Mouse (Mus musculus) intestine, postnatal 0 days (tissue): ENCODE results near the gene Rhoq. TPM values are rescaled to one million over a fixed set of nuclear protein-coding genes. Genes with fewer than 3 reads are reported as not detected.

ENCODE experiments used
- ATAC-seq: fragments of 200-750 bp; cut with Nextera tagmentation; 2 replicates; pipeline ENCODE4 v1.8.0; 2017; ENCODE audit warnings: mild to moderate bottlenecking, moderate TSS enrichment, moderate library complexity
- H3K27ac ChIP-seq: fragments of 300-500 bp; sonication (generic); 2 replicates; pipeline ENCODE4 v1.5.1; 2014; ENCODE audit warnings: mild to moderate bottlenecking, low read depth, low read length, moderate library complexity
- H3K27me3 ChIP-seq: fragments of 300-500 bp; sonication (generic); replicated peaks from 2 replicates; pipeline ENCODE4 v1.6.1; 2014; ENCODE audit warnings: low read length, mixed read lengths; ENCODE audit not compliant: control insufficient read depth, insufficient read depth
- H3K36me3 ChIP-seq: fragments of 300-500 bp; sonication (generic); 2 replicates; pipeline ENCODE4 v1.6.1; 2014; ENCODE audit warnings: mild to moderate bottlenecking, moderate library complexity; ENCODE audit not compliant: control insufficient read depth, insufficient read depth
- H3K4me1 ChIP-seq: fragments of 300-500 bp; sonication (generic); replicated peaks from 2 replicates; pipeline ENCODE4 v1.6.1; 2014; ENCODE audit warnings: antibody characterized with exemption, low read length, mixed read lengths; ENCODE audit not compliant: control insufficient read depth, insufficient read depth
- H3K4me2 ChIP-seq: fragments of 300-500 bp; sonication (generic); replicated peaks from 2 replicates; pipeline ENCODE4 v1.6.1; 2014; ENCODE audit warnings: low read depth, mild to moderate bottlenecking, moderate library complexity
- H3K4me3 ChIP-seq: fragments of 300-500 bp; sonication (generic); 2 replicates; pipeline ENCODE4 v1.5.1; 2014; ENCODE audit warnings: low read depth, low read length
- H3K9ac ChIP-seq: fragments of 300-500 bp; sonication (generic); 2 replicates; pipeline ENCODE4 v1.6.1; 2014; ENCODE audit warnings: mild to moderate bottlenecking, low read depth, low read length
- H3K9me3 ChIP-seq: fragments of 300-500 bp; sonication (generic); 2 replicates; pipeline ENCODE4 v1.6.1; 2016; ENCODE audit warnings: mixed run types; ENCODE audit not compliant: control insufficient read depth
- CTCF ChIP-seq: sonication (generic); IDR thresholded peaks from 2 replicates; pipeline ENCODE4 v1.5.1; 2016; ENCODE audit warnings: low read depth, mild to moderate bottlenecking, control low read depth, antibody characterized with exemption, moderate library complexity
- WGBS: fragments of 180-500 bp; shearing (Covaris S2); extraction: QIAGEN DNeasy Blood & Tissue Kit; methylation state at CpG from one replicate; pipeline ENCODE4 v1.1.7; 2014; 5-methylcytosine and 5-hydroxymethylcytosine counted together
- polyA plus RNA-seq: library from polyadenylated mRNA; unstranded; fragments of >200 nt; fragmentation: Nextera tagmentation; extraction: Ambion mirVana; gene quantifications from 2 replicates; pipeline ENCODE4 v1.2.1, GENCODE M21; 2015

Rhoq gene
- polyA plus RNA-seq, 1 experiment from 2014 or later: 7.3 TPM

DNA sequence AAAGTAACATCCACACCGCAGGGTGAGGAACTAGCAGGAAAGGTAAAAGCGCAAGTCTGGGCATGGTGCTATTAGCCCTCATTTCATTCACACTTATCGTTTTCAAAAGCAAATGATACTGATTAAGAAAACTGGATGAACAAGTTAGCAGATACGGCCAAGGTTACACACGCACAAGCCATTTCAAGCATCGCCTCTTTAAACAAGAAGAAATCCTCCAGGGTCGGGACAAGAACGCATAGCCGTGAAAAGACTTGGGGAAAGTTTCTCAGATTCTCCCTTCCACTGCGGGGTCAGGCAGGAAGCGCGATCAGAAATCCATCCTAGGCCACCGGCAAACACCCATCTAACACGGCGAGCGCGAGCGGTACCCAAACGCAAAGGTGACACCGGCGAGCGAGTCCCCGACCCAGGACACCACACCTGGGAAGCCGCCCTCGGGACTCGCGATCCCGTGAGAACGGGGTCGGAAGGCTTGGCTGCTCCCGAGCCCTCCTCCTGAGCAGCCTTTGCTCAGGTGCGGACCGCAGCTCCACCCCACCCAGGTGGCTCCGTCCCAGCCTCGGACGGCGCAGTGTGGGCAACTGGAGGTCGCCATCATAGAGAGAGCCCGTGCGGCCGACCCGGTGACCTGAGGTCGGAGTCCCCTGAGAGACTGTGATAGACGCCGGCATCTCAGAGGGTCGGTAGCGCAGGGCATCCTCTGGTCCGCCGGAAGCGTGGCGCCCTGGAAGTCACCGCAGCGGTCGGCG is 61.8 kb downstream of the Rhoq start:
- H3K36me3 ChIP-seq: peaks cover 3% of the 10 kb centered on the region; the same call in 1 of the 2 replicates
- peak; percentile 72 for ATAC-seq
- peak overlapping the region; percentile 96 for H3K4me3 ChIP-seq
- peak overlapping the region; percentile 42 for H3K27ac ChIP-seq
- TF ChIP-seq CTCF: no peak
- H3K4me1 ChIP-seq: no peaks in the 10 kb centered on the region; the same call in 1 of the 2 replicates
- peak overlapping the region; percentile 94 for H3K4me2 ChIP-seq
- H3K9ac ChIP-seq: peak overlapping the region; percentile 62
- H3K9me3 ChIP-seq: no peaks in the 10 kb centered on the region
- under 1% methylated on average over 55 of the region's 55 CpGs for WGBS
- H3K27me3 ChIP-seq: no peaks in the 10 kb centered on the region

DNA sequence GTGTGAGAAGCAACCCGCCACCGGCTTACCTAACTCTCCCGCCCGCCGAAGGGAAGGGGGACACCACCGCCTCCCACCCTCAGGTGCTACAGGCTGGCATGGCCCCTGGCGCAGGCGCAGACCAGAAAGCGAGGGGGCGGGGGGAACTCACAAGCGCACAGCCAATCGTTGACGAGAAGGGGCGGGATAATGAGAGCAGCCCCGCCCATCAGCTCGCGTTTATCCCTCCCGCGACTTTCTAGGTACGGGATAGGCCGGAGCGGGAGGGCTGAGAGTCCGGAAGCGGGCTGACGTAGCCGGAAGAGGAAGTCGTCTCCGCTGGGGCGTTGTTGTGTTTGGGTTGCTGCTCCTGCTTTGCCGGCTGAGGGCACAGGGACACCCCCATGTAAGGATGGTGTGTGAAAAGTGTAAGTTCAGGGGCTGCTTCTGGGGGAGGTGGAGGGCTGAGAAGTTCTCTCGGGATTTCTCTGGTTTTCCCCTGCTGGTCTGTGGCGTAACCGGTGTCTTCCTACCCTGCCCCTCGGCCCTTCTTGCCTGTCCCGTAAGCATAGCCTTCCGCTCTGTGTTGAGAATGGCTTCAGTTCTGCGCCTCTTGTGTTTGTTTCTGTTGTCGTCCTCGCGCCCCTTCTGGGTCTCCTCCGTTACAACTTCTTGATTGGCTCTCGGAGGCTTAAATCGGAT is 62.5 kb downstream of the Rhoq start, which contains the start of the genes Pigf and Cript:
Gene Pigf, minus strand, starts transcription at position 138 of the 681 bp plus-strand sequence.
Gene Cript, plus strand, starts transcription at position 282 of the 681 bp plus-strand sequence.
- no peaks in the 10 kb centered on the region for H3K27me3 ChIP-seq
- H3K27ac ChIP-seq: peak within 1 kb of the TSS; percentile 68
- H3K4me3 ChIP-seq: peak within 1 kb of the TSS; percentile 96
- no peaks in the 10 kb centered on the region for H3K9me3 ChIP-seq
- ATAC-seq: peak; percentile 100
- peaks cover 3% of the 10 kb centered on the region; the same call in 1 of the 2 replicates for H3K36me3 ChIP-seq
- peak; percentile 24 for TF ChIP-seq CTCF
- WGBS: under 1% methylated on average over 43 of the region's 43 CpGs
- peak within 1 kb of the TSS; percentile 82 for H3K9ac ChIP-seq
- no peaks in the 10 kb centered on the region for H3K4me1 ChIP-seq
- H3K4me2 ChIP-seq: peak within 1 kb of the TSS; percentile 94

DNA sequence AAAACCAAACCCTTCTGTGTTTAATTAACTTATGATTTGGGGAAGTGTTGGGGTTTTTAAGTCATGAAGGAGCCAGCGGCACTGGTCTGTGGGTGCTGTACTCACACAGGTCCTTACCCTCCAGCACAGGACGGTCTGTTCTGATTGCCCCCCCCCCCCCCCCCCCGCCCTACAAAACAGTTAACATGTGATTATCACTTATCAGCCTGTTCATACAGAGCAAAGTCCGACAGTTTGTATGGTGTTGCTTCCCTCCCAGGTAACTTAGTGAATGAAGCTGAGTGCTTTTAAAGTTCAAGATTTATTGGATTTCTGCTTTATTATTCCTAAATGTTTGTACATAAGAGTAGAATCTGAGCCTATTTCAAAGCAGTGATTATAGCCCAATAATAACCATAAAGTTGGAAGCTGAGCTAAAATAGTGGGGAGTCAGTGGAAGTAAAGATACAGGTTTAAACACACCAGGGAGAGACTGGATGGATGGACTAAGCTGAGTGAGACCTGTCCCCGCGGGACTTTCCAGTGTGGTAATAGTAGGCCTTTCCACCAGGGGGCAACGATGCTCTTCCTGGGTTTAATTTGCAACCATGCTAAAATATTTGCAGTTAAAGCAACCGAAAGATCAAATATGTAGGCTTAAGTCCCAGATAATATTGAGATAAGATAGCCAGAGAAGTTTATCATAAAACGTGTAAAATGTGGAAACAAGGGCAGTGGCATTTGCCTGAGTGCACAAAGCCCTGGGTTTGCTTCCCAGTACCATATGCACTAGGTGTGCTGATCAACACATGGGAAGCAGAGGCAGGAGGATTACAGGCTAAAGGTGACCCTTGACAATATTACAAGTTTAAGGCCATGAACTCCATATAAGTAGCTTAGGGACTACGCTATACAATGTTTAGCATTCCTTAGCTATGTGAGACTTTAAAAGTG is 73.5 kb downstream of the Rhoq start:
- H3K4me1 ChIP-seq: no peaks in the 10 kb centered on the region
- ATAC-seq: peak; percentile 85
- no peaks in the 10 kb centered on the region for H3K9me3 ChIP-seq
- peak overlapping the region; percentile 31; the same call in 1 of the 2 replicates for H3K27ac ChIP-seq
- no peaks in the 10 kb centered on the region for H3K27me3 ChIP-seq
- TF ChIP-seq CTCF: peak; percentile 87
- H3K4me3 ChIP-seq: no peak overlapping the region
- H3K4me2 ChIP-seq: no peak overlapping the region
- no peak overlapping the region for H3K9ac ChIP-seq
- H3K36me3 ChIP-seq: peaks cover 7% of the 10 kb centered on the region; the same call in 1 of the 2 replicates
- WGBS: 27% methylated on average over 10 of the region's 10 CpGs

DNA sequence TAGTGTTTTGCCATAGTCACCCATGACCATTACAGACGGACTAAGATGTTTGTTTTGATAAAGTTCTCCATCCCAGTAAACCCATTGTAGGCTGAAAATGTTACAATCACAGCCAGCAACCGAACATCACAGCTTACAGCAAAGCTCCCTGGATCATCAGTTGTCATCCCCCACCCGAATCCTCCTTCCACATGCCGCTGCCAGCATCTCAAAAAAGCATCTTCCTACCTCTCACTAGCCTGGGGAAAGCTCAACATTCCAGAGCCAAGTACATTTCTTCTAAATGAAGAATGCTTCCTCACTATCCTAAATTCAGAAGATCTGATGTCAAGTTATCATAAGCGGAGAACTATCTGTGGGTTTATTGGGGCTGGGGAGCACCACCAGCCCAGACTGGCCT is 75.6 kb downstream of the Rhoq start:
- Histone ChIP-seq H3K4me1 (no peaks in the 10 kb centered on the region), H3K27ac (no peak overlapping the region), H3K9me3 (no peaks in the 10 kb centered on the region), H3K4me3 (no peak overlapping the region), H3K9ac (no peak overlapping the region), H3K36me3 (peaks cover 5% of the 10 kb centered on the region; the same call in 1 of the 2 replicates), H3K4me2 (no peak overlapping the region), H3K27me3 (no peaks in the 10 kb centered on the region)
- 90% methylated on average over 5 of the region's 5 CpGs for WGBS
- ATAC-seq: no peak
- no peak for TF ChIP-seq CTCF

DNA sequence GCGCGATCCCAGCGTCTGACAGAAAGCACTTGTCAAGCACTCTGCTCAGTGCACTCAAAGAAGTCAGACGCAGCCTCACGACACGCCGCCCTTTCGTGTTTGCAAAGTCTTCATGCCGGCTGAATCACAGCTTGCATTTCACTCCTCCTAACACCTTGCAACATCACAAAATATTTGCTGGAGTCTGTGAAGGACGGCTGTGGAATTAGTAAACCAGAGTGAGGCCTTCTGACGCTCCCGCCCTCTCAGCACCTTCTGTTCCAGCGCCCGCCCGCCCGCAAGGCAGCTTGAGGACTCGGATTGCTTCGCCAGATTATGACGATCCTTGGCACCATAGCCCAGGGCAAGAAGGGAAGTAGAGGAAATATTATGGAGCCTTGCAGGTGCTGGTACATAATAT is 78.9 kb downstream of the Rhoq start:
- H3K27ac ChIP-seq: no peak overlapping the region
- no peaks in the 10 kb centered on the region for H3K27me3 ChIP-seq
- no peak overlapping the region for H3K4me2 ChIP-seq
- no peaks in the 10 kb centered on the region for H3K36me3 ChIP-seq
- no peak for TF ChIP-seq CTCF
- WGBS: 61% methylated on average over 19 of the region's 19 CpGs
- no peak overlapping the region for H3K4me3 ChIP-seq
- no peaks in the 10 kb centered on the region for H3K4me1 ChIP-seq
- ATAC-seq: no peak
- H3K9ac ChIP-seq: no peak overlapping the region
- no peaks in the 10 kb centered on the region for H3K9me3 ChIP-seq

DNA sequence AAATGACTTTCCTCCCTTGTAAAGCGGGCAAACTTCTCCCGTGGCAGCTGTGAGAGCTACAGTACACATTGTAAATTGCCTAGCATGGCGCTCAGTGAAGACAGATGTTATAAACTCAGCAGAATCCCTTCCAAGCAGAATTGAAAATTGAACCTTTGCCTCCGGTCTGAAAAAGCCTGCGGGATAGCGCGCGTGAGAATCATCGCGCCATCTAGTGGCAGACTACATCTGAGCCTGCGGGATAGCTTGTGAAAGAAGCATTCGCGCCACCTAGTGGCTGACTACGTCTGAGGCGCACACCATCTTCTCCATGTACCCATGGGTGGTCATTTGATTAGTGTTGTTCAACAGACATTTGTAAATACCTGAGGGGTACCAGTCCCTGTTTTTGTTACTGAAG is 81.5 kb downstream of the Rhoq start:
- Histone ChIP-seq H3K4me2 (no peak overlapping the region), H3K27me3 (no peaks in the 10 kb centered on the region), H3K9me3 (no peaks in the 10 kb centered on the region), H3K27ac (no peak overlapping the region), H3K4me1 (no peaks in the 10 kb centered on the region), H3K36me3 (no peaks in the 10 kb centered on the region), H3K4me3 (no peak overlapping the region), H3K9ac (no peak overlapping the region)
- peak; percentile 100 for TF ChIP-seq CTCF
- under 1% methylated on average over 15 of the region's 15 CpGs for WGBS
- peak; percentile 60 for ATAC-seq
